Mouse (Mus musculus) embryo, embryonic 11 days (tissue): Measurements from ENCODE around the gene Phlda2.

Experiments used
- DNase-seq: peaks from one replicate; pipeline ENCODE4 v3.0.0-alpha.2; 2015

The Phlda2 gene

DNA sequence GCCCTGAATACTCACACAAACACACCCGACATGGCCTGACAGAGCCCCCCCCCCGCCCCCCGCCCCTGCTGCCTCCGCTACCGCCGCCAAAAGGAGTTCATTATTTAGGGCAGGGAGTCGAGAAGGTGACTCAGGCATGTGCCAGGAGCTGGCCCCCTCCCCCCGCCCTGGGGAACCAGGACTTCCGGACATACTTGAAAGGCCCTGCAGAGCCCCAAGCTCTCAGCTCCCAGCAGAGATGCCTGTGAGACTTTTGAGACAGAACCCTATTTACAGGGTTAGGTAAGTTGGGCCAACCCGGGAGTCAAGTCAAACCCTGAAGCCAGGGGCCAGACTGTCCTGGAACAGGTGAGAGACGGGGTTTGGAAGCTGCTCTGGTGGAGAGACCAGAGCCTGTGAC is 41.0 kb downstream of the Phlda2 start:
- DNase-seq: no peak

DNA sequence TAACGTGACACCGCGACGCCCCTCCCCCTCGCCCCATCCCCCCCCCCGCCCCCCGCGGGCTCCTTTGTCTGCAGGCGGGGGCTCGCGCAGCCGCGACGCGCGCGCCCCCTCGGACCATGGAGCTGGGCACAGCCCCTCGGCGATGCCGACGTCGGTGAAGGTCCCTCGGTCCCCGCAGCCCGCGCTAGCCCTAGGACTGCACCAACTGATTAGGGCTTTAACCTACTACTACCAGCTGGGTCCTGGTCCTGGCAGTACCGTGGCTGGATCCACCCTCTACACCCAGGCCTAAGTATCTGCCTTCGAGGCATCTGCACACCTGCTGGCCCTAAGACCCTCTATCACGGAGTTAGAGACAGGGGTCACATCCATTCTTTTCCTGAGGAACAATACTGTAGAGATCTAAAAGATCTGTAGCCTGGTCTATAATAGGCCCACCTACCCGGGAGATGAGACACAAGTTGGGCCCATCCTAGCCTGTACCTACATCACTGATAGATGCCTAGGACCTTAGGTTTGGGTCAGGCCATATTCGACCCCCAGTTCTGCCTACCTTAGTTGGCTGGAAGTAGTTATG is 41.6 kb downstream of the Phlda2 start:
- DNase-seq: no peak

DNA sequence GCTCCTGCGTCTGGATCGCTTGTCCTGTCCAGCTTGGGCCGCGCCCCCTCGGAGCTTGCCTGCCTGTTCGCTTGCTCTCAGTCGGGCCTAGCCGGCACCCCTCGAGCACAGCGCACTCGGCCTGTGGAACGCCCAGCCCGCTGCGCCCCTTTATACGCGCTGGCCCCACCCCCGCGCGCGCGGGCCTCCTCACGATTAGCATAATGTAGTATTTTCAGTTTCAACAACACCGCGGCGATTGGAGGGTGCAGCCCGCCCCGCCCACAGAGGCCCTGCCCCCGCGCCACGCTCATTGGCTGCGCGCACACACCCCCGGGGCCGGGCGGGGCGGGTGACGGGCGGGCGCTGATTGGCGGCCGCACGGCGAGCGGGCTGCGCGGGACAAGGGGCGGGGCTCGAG is 42.1 kb downstream of the Phlda2 start, which contains the start of gene Cdkn1c:
Gene Cdkn1c (minus strand): TSS at position 177 of the 400 bp plus-strand sequence.
- peak; percentile 94 for DNase-seq

DNA sequence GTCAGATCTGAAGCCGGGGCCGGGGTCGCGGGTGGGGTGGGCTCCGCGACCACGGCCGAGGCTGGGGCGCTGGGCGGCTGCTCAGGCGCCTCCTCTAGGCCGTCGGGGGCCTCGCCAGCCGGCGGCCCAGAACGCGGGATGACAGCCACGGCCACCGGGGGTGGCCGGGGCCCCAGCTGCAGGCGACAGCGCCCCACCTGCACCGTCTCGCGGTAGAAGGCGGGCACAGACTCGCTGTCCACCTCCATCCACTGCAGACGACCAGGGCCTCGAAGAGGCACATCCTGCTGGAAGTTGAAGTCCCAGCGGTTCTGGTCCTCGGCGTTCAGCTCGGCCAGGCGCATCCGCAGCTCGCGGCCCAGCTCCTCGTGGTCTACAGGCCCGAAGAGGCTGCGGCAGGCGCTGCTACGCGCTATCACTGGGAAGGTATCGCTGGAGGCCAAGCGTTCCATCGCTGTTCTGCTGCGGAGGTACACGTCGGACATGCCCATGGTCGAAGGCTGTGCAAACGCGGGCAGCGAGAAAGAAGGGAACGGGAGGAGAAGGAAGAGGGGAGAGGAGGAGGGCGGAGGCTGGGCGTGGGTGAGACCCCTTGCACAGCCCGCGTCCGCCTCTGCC is 42.6 kb downstream of the Phlda2 start:
- peak; percentile 42 for DNase-seq

DNA sequence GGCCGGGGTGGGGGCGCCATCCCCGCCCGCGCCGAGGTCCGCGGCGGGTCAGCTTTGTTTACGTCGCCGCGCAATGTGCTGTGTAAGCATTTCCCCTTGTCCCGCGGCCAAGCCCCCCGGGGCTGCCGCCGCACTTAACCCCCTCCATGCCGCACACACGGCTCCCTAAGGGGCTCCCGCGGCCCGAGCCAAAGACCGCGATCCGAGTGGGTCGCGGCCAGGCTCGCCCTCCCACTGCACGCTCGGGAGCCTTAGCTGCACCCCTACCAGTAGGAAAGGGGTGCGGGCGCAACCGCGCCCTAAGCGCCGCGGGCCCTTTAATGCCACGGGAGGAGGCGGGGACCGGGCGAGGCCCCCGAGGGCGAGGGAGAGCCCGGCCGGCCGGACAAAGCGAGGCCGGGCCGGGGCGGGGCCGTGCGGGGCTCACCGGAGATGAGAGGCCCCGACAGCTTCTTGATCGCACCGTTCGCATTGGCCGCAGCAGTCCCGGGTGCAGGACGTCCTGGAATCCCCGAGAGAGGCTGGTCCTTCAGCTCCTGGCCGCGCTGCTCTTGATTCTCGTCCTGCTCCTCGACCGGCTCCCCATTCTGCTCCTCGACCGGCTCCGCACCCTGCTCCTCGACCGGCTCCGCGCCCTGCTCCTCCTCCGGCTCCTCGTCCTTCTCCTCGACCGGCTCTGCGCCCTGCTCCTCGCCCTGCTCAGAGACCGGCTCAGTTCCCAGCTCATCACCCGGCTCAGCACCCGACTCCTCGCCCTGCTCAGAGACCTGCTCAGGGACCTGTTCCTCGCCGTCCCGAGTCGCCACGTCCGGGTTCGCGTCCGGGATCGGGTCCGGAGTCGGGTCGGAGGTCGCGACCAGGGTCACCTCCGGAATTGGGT is 43.4 kb downstream of the Phlda2 start:
- DNase-seq: peak; percentile 51

DNA sequence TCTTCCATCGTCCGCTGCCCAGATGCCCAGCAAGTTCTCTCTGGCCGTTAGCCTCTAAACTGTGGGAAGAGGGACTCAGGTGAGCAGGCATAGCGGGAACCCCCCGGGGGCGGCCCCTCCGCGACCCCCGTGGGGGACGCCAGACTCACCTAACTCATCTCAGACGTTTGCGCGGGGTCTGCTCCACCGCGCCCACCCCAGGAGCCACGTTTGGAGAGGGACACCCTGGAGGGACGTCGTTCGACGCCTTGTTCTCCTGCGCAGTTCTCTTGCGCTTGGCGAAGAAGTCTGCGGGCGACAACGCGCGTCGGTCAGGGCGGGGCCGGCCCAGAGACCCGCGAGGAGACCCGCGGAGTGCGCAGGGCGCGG is 44.0 kb downstream of the Phlda2 start:
- peak; percentile 43 for DNase-seq
